Comparison of ENCODE assay signal across 26 mouse cellular contexts in the genomic region with DNA sequence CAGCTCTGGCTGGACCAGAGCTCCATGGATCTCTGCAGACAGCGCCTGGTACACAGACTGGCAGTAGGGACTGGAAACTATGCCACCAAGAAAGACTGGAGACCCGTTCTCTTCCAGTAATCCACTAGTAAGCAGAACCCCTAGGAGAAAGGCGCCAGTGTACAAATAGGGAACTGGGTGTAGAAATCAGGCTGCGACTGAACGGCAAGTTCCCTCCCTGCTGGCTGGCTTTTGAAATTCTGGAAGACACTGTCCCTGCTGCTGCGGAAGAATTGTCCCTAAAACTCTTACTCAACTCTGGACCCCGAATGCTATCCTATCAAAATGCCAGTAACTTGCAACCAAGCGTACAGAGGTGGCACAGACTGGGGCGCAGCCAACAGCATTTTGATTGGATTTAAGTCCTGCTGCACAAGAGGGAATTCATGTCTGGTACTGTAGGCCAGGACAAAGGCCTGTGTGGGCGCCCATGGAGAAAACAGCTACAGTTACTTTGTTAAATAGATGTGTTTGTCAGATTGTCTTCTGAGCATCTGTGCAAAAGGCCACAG. TPM values are rescaled to one million over a fixed set of nuclear protein-coding genes. Genes with fewer than 3 reads are reported as not detected.
DNase-seq lines count a peak whose midpoint lies in the region; ATAC-seq lines count a peak whose summit lies in the region.
"Had no signal": no experiment of that assay in that cellular context is flagged by ENCODE, and none has a peak within 500 bp of the region (broad histone marks: within the 10 kb centered on the region; RNA-seq: fewer than 3 reads in every experiment).

No protein-coding gene starts in this region.

- no peak overlapping the region for H3K4me2 ChIP-seq in forebrain, embryonic 14.5 days (ENCODE audit: low read length)
- H3K4me2 ChIP-seq in midbrain, embryonic 14.5 days (ENCODE audit: low read length), result no peak overlapping the region
- H3K4me2 ChIP-seq in forebrain, embryonic 16.5 days (ENCODE audit: low read length), result no peak overlapping the region
- H3K4me2 ChIP-seq: heart, embryonic 12.5 days; hindbrain, embryonic 15.5 days; kidney, embryonic 15.5 days; limb, embryonic 13.5 days; liver, embryonic 11.5 days; neural tube, embryonic 13.5 days had no signal

- H3K9ac ChIP-seq in forebrain, embryonic 14.5 days (ENCODE audit: low read length), result no peak overlapping the region
- no peak overlapping the region for H3K9ac ChIP-seq in midbrain, embryonic 14.5 days (replicated peaks; ENCODE audit: low read length)
- no peak overlapping the region for H3K9ac ChIP-seq in forebrain, embryonic 16.5 days (replicated peaks; ENCODE audit: low read depth, low read length)
- H3K9ac ChIP-seq: heart, embryonic 12.5 days; hindbrain, embryonic 15.5 days; kidney, embryonic 15.5 days; limb, embryonic 13.5 days; neural tube, embryonic 13.5 days had no signal

- no peaks in the 10 kb centered on the region for H3K36me3 ChIP-seq in forebrain, embryonic 14.5 days (ENCODE audit: control insufficient read depth, insufficient read depth, low read length)
- H3K36me3 ChIP-seq in forebrain, embryonic 10.5 days (replicated peaks), result no peaks in the 10 kb centered on the region
- no peaks in the 10 kb centered on the region for H3K36me3 ChIP-seq in midbrain, embryonic 10.5 days
- no peaks in the 10 kb centered on the region for H3K36me3 ChIP-seq in midbrain, embryonic 14.5 days (ENCODE audit: control insufficient read depth, insufficient read depth, low read length)
- H3K36me3 ChIP-seq in forebrain, embryonic 16.5 days (ENCODE audit: control insufficient read depth, insufficient read depth), result no peaks in the 10 kb centered on the region
- H3K36me3 ChIP-seq: heart, embryonic 12.5 days; hindbrain, embryonic 15.5 days; kidney, embryonic 15.5 days; limb, embryonic 13.5 days; neural tube, embryonic 13.5 days had no signal

- no peaks in the 10 kb centered on the region; the same call in 1 of the 2 replicates for H3K4me1 ChIP-seq in forebrain, embryonic 14.5 days (ENCODE audit: control insufficient read depth, insufficient read depth, low read length)
- H3K4me1 ChIP-seq in forebrain, embryonic 10.5 days, result peaks cover 2% of the 10 kb centered on the region; the same call in 1 of the 2 replicates
- peaks cover 4% of the 10 kb centered on the region for H3K4me1 ChIP-seq in midbrain, embryonic 10.5 days
- no peaks in the 10 kb centered on the region for H3K4me1 ChIP-seq in midbrain, embryonic 14.5 days (ENCODE audit: control insufficient read depth, insufficient read depth, low read length)
- H3K4me1 ChIP-seq in forebrain, embryonic 16.5 days (replicated peaks; ENCODE audit: control insufficient read depth, insufficient read depth, low read length), result peaks cover 3% of the 10 kb centered on the region; the same call in 1 of the 2 replicates
- H3K4me1 ChIP-seq: heart, embryonic 12.5 days; hindbrain, embryonic 15.5 days had no signal

- no peak for ATAC-seq in forebrain, embryonic 14.5 days
- ATAC-seq in midbrain, embryonic 14.5 days (ENCODE audit: low FRiP score, low TSS enrichment), result no peak
- peak; percentile 65; the same call in 1 of the 2 replicates for ATAC-seq in forebrain, embryonic 16.5 days
- ATAC-seq: lung, postnatal 0 days; Patski had no signal

- no peaks in the 10 kb centered on the region for H3K9me3 ChIP-seq in forebrain, embryonic 14.5 days (replicated peaks; ENCODE audit: control insufficient read depth, low read length)
- no peaks in the 10 kb centered on the region for H3K9me3 ChIP-seq in forebrain, embryonic 10.5 days
- no peaks in the 10 kb centered on the region for H3K9me3 ChIP-seq in midbrain, embryonic 10.5 days (replicated peaks)
- H3K9me3 ChIP-seq in midbrain, embryonic 14.5 days (ENCODE audit: control insufficient read depth, low read length), result no peaks in the 10 kb centered on the region
- no peaks in the 10 kb centered on the region for H3K9me3 ChIP-seq in forebrain, embryonic 16.5 days (ENCODE audit: control insufficient read depth, low read length)
- H3K9me3 ChIP-seq: hindbrain, embryonic 15.5 days; kidney, embryonic 15.5 days; limb, embryonic 13.5 days; neural tube, embryonic 13.5 days had no signal

- no peak overlapping the region for H3K4me3 ChIP-seq in forebrain, embryonic 14.5 days (ENCODE audit: low read depth, low read length)
- no peak overlapping the region for H3K4me3 ChIP-seq in forebrain, embryonic 10.5 days
- H3K4me3 ChIP-seq in midbrain, embryonic 10.5 days, result no peak overlapping the region
- H3K4me3 ChIP-seq in midbrain, embryonic 14.5 days (replicated peaks; ENCODE audit: low read depth, low read length), result no peak overlapping the region
- no peak overlapping the region for H3K4me3 ChIP-seq in forebrain, embryonic 16.5 days (replicated peaks; ENCODE audit: low read length)
- H3K4me3 ChIP-seq: erythroblast, embryonic 14.5 days; heart, adult 2 months; heart, embryonic 12.5 days; hindbrain, embryonic 15.5 days; kidney, embryonic 15.5 days; limb, embryonic 13.5 days; neural tube, embryonic 13.5 days had no signal

- no peaks in the 10 kb centered on the region for H3K27me3 ChIP-seq in forebrain, embryonic 14.5 days (replicated peaks; ENCODE audit: control insufficient read depth, insufficient read depth, low read length)
- H3K27me3 ChIP-seq in forebrain, embryonic 10.5 days (ENCODE audit: poor library complexity, severe bottlenecking), result no peaks in the 10 kb centered on the region
- H3K27me3 ChIP-seq in midbrain, embryonic 10.5 days (ENCODE audit: low read depth, poor library complexity, severe bottlenecking), result no peaks in the 10 kb centered on the region
- H3K27me3 ChIP-seq in midbrain, embryonic 14.5 days (ENCODE audit: control insufficient read depth, insufficient read depth, low read length), result no peaks in the 10 kb centered on the region
- no peaks in the 10 kb centered on the region for H3K27me3 ChIP-seq in forebrain, embryonic 16.5 days (replicated peaks; ENCODE audit: control insufficient read depth, insufficient read depth, low read length)
- H3K27me3 ChIP-seq: hindbrain, embryonic 15.5 days; kidney, embryonic 15.5 days; limb, embryonic 13.5 days; neural tube, embryonic 13.5 days; Patski had no signal

- DNase-seq in forebrain, embryonic 14.5 days (ENCODE audit: low spot score), result peak; percentile 44
- DNase-seq in forebrain, embryonic 10.5 days (ENCODE audit: extremely low spot score, low spot score), result no peak
- no peak for DNase-seq in midbrain, embryonic 10.5 days (ENCODE audit: low spot score)
- DNase-seq in midbrain, embryonic 14.5 days, result no peak
- DNase-seq in right cerebral cortex, postnatal 4 days, result no peak
- no peak for DNase-seq in thymus, postnatal 4 days
- DNase-seq: adrenal gland, postnatal 25 days; cerebellum, adult 18-20 months; cerebellum, postnatal 14 days; gastrocnemius, postnatal 25 days; heart, adult 2 months; kidney, adult 18-20 months; kidney, postnatal 25 days; lung, adult 18-20 months; lung, postnatal 4 days; thymus, postnatal 14 days had no signal

- WGBS in forebrain, embryonic 14.5 days, result 69% methylated on average over 10 of the region's 10 CpGs
- WGBS in forebrain, embryonic 10.5 days, result 84% methylated on average over 10 of the region's 10 CpGs
- 87% methylated on average over 10 of the region's 10 CpGs for WGBS in midbrain, embryonic 10.5 days
- 85% methylated on average over 10 of the region's 10 CpGs for WGBS in midbrain, embryonic 14.5 days
- 60% methylated on average over 10 of the region's 10 CpGs for WGBS in forebrain, embryonic 16.5 days

- no peak overlapping the region for H3K27ac ChIP-seq in forebrain, embryonic 14.5 days (ENCODE audit: low read depth, low read length)
- H3K27ac ChIP-seq in forebrain, embryonic 10.5 days, result no peak overlapping the region; the same call in 1 of the 2 replicates
- 0 out of 2 replicates have a peak overlapping the region, but pooled peaks have one; percentile 29 for H3K27ac ChIP-seq in midbrain, embryonic 10.5 days (replicated peaks)
- H3K27ac ChIP-seq in midbrain, embryonic 14.5 days (replicated peaks; ENCODE audit: low read depth, low read length), result no peak overlapping the region
- no peak overlapping the region for H3K27ac ChIP-seq in forebrain, embryonic 16.5 days (ENCODE audit: low read length)
- H3K27ac ChIP-seq: heart, adult 2 months; hindbrain, embryonic 15.5 days; kidney, embryonic 15.5 days; limb, embryonic 13.5 days; neural tube, embryonic 13.5 days had no signal

RNA-seq across cellular contexts. Expression of a gene that starts 16.0 kb away (rescaled TPM):
- polyA plus RNA-seq in forebrain, embryonic 14.5 days (2014; fragmentation: Nextera tagmentation; extraction: Ambion mirVana), result 4.5 and 4.6 TPM in 2 replicates
- polyA plus RNA-seq in forebrain, embryonic 10.5 days (2016; fragmentation: Nextera tagmentation; extraction: Ambion mirVana), result 10.7 TPM in 2 replicates
- 10.4 and 14.8 TPM in 2 replicates for polyA plus RNA-seq in midbrain, embryonic 10.5 days (2016; fragmentation: Nextera tagmentation; extraction: Ambion mirVana)
- polyA plus RNA-seq in midbrain, embryonic 14.5 days (2014; fragmentation: Nextera tagmentation; extraction: Ambion mirVana), result 2.3 and 3.9 TPM in 2 replicates
- polyA plus RNA-seq in forebrain, embryonic 16.5 days (2015; fragmentation: Nextera tagmentation; extraction: Ambion mirVana), result 3.5 and 3.6 TPM in 2 replicates

RNA-seq across cellular contexts. Expression of a gene that starts 19.7 kb away (rescaled TPM):
- 104 and 106 TPM in 2 replicates for polyA plus RNA-seq in forebrain, embryonic 14.5 days (2014; fragmentation: Nextera tagmentation; extraction: Ambion mirVana)
- polyA plus RNA-seq in forebrain, embryonic 10.5 days (2016; fragmentation: Nextera tagmentation; extraction: Ambion mirVana), result 83.9 and 87.3 TPM in 2 replicates
- 87.0 and 88.6 TPM in 2 replicates for polyA plus RNA-seq in midbrain, embryonic 10.5 days (2016; fragmentation: Nextera tagmentation; extraction: Ambion mirVana)
- polyA plus RNA-seq in midbrain, embryonic 14.5 days (2014; fragmentation: Nextera tagmentation; extraction: Ambion mirVana), result 72.5 and 88.4 TPM in 2 replicates
- 86.4 and 91.5 TPM in 2 replicates for polyA plus RNA-seq in forebrain, embryonic 16.5 days (2015; fragmentation: Nextera tagmentation; extraction: Ambion mirVana)
